Mouse (Mus musculus) megakaryocyte, embryonic 14.5 days (primary cell): ENCODE results near the gene Znhit2.

ENCODE experiments used
- FLI1 ChIP-seq: IDR thresholded peaks from 2 replicates; pipeline ENCODE4 v1.6.1; 2012; ENCODE audit warnings: low read length, inconsistent platforms, mixed read lengths
- GATA1 ChIP-seq: IDR thresholded peaks from 3 replicates; pipeline ENCODE4 v1.6.1; 2012; ENCODE audit warnings: mixed read lengths, low read length, inconsistent platforms, borderline replicate concordance

GRCm38 (mm10) chr19:6082156-6082555 lies 21.2 kb downstream of the Znhit2 start, which contains the start of gene Gm28374:
- TF ChIP-seq GATA1 = no peak
- no peak for TF ChIP-seq FLI1
